Mouse (Mus musculus) ES-E14 (cell line): ENCODE results near the gene Six3.

Experiments used
- CHD2 ChIP-seq: IDR thresholded peaks from 2 replicates; pipeline ENCODE4 v1.6.1; 2014; ENCODE audit warnings: mild to moderate bottlenecking, low read depth, low read length, inconsistent platforms
- HCFC1 ChIP-seq: IDR thresholded peaks from 2 replicates; pipeline ENCODE4 v1.6.1; 2012; ENCODE audit warnings: low read length, inconsistent platforms, borderline replicate concordance; ENCODE audit not compliant: insufficient read depth
- MAFK ChIP-seq: IDR thresholded peaks from 2 replicates; pipeline ENCODE4 v1.6.1; 2014; ENCODE audit warnings: mild to moderate bottlenecking, low read depth, low read length, inconsistent platforms; ENCODE audit not compliant: insufficient read depth
- ZC3H11A ChIP-seq: IDR thresholded peaks from 2 replicates; pipeline ENCODE4 v1.6.1; 2012; ENCODE audit warnings: low read depth, mild to moderate bottlenecking, inconsistent platforms, low read length, borderline replicate concordance
- ZNF384 ChIP-seq: IDR thresholded peaks from 2 replicates; pipeline ENCODE4 v1.6.1; 2012; ENCODE audit warnings: low read depth, low read length, inconsistent platforms

DNA sequence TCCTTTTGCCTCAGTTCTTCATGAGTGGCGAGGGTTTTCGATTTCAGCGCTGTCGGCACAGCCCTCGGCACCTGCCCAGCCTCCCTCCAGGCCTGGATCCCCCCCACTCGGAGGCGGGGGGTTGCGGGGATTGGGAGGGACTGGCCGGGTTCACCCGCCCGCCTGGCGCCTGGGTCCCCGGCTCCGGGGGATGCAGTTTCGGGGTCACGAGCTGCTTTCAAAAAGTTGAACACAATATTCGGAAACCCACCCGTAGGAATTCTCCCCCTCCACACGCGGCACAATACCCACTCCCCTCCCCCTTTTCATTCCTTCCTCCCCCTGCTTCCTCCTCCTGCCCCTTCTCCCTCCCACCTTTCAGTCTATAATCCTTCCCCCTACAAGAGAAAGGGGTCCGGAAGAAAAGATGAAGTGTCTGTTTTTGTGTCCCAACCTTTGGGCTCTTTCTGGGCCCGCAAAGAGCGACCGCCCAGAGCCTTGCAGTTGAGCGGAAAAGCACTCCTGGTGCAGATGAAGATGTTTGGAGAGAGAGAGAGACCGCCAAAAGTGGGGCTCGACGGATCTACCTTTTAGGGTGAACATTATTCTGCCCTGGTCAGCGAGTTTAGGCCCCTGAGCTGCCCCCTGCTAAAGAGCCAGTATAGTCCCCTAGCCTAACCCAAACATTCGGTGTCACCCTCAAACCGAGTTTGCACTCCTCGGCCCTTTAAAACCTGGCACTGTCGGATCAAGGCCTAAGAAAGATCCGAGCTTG, 5.1 kb downstream of the Six3 start:
- TF ChIP-seq MAFK, result no peak
- no peak for TF ChIP-seq ZNF384
- no peak for TF ChIP-seq HCFC1
- TF ChIP-seq ZC3H11A, result no peak
- TF ChIP-seq CHD2, result no peak
